ENCODE assay signal across 11 mouse cellular contexts in the genomic region with DNA sequence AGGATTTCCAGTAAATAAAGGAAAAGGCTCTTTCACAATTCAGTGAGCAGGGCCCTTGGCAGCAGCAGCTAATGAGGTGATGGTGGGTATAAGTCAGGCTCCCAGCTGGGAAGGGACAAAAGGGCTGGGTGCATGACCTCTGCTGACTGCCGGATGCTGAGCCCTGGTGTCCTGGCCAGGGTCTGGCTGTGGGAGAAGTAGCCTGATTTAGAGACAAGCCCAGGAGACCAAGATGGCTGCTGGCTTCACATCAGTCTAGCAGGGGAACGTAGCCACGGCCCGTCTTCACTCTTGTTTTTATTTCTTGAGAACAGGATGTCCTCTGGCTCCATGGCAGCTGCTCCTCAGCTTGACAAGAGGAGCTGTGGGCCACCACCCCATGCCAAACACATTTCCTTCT. TPM values are rescaled to one million over a fixed set of nuclear protein-coding genes. Genes with fewer than 3 reads are reported as not detected.
A peak's percentile ranks its signal among the peaks of the same experiment; 100 is the strongest.
DNase-seq lines count a peak whose midpoint lies in the region; ATAC-seq and TF ChIP-seq lines count a peak whose summit lies in the region.
"Had no signal": no experiment of that assay in that cellular context is flagged by ENCODE, and none has a peak within 500 bp of the region (broad histone marks: within the 10 kb centered on the region; RNA-seq: fewer than 3 reads in every experiment).

No protein-coding gene starts in this region.

- peak; percentile 12 for ATAC-seq in lung, embryonic 14.5 days (ENCODE audit: insufficient read depth)
- ATAC-seq: midbrain, embryonic 15.5 days had no signal

- H3K27me3 ChIP-seq in lung, embryonic 14.5 days (ENCODE audit: insufficient read depth, low read length) = peaks cover 4% of the 10 kb centered on the region; the same call in 1 of the 2 replicates

- no peak for TF ChIP-seq CTCF in lung, embryonic 14.5 days (IDR thresholded peaks at IDR 0.05; ENCODE audit: low read depth)
- no peak for TF ChIP-seq CTCF in left cerebral cortex, adult 2 months (IDR thresholded peaks at IDR 0.05)

- no peak overlapping the region for H3K9ac ChIP-seq in lung, embryonic 14.5 days
- H3K9ac ChIP-seq: heart, embryonic 15.5 days; midbrain, embryonic 15.5 days had no signal

- intact Hi-C loops in left cerebral cortex, adult 2 months (cut with DNase I) = loop anchor here (5.0 to 10.0 kb wide), 2 partner anchors 326 to 518 kb away; no protein-coding TSS in a partner anchor

- WGBS in lung, embryonic 14.5 days = 22% methylated on average over 4 of the region's 4 CpGs

- peak; percentile 48 for DNase-seq in retina, postnatal 1 day
- DNase-seq in retina, embryonic 14.5 days (ENCODE audit: low spot score) = no peak
- DNase-seq in heart, postnatal 4 days = peak; percentile 10
- peak; percentile 88 for DNase-seq in lung, embryonic 14.5 days
- no peak for DNase-seq in left cerebral cortex, adult 2 months (ENCODE audit: extremely low spot score in 1 of 2, low spot score in 2 of 2)
- DNase-seq in urinary bladder, postnatal 14 days (ENCODE audit: low spot score) = no peak
- no peak for DNase-seq in layer of hippocampus, postnatal 14 days (ENCODE audit: low spot score in 2 of 2)
- DNase-seq: liver had no signal

- no peak overlapping the region for H3K4me3 ChIP-seq in lung, embryonic 14.5 days (ENCODE audit: low read depth, low read length)
- no peak overlapping the region for H3K4me3 ChIP-seq in left cerebral cortex, adult 2 months
- H3K4me3 ChIP-seq: heart, embryonic 15.5 days; midbrain, embryonic 15.5 days had no signal

- no peaks in the 10 kb centered on the region for H3K9me3 ChIP-seq in lung, embryonic 14.5 days (ENCODE audit: low read depth, low read length)
- H3K9me3 ChIP-seq: heart, embryonic 15.5 days; midbrain, embryonic 15.5 days had no signal

- peak overlapping the region; percentile 99 for H3K27ac ChIP-seq in lung, embryonic 14.5 days (ENCODE audit: low read depth)
- no peak overlapping the region for H3K27ac ChIP-seq in left cerebral cortex, adult 2 months
- H3K27ac ChIP-seq: heart, embryonic 15.5 days; midbrain, embryonic 15.5 days had no signal

- H3K36me3 ChIP-seq in lung, embryonic 14.5 days (ENCODE audit: insufficient read depth) = peaks cover 17% of the 10 kb centered on the region
- H3K36me3 ChIP-seq: G1E; heart, embryonic 15.5 days; midbrain, embryonic 15.5 days had no signal

- peak overlapping the region; percentile 6 for H3K4me2 ChIP-seq in lung, embryonic 14.5 days
- H3K4me2 ChIP-seq: heart, embryonic 15.5 days; midbrain, embryonic 15.5 days had no signal

- H3K4me1 ChIP-seq in lung, embryonic 14.5 days (ENCODE audit: insufficient read depth) = peaks cover 7% of the 10 kb centered on the region; the same call in 1 of the 2 replicates

RNA-seq across cellular contexts. Expression of a gene that starts 3.6 kb away (rescaled TPM):
- not detected for total RNA-seq in heart, postnatal 4 days (2021)
- polyA plus RNA-seq in lung, embryonic 14.5 days (2014; fragmentation: Nextera tagmentation; extraction: Ambion mirVana) = not detected in 2 replicates
- total RNA-seq in left cerebral cortex, adult 2 months (2021) = not detected
- not detected for total RNA-seq in layer of hippocampus, postnatal 14 days (2021)
- total RNA-seq: G1E had no signal
- polyA plus RNA-seq: G1E; heart, embryonic 15.5 days; midbrain, embryonic 15.5 days had no signal

RNA-seq across cellular contexts. Expression of a gene that starts 14.2 kb away (rescaled TPM):
- total RNA-seq in heart, postnatal 4 days (2021) = 10 to 100 TPM; 11.3 to 11.5 TPM
- polyA plus RNA-seq in lung, embryonic 14.5 days (2014; fragmentation: Nextera tagmentation; extraction: Ambion mirVana) = 61.4 and 67.5 TPM in 2 replicates
- total RNA-seq in left cerebral cortex, adult 2 months (2021) = 1 to 10 TPM; 1.9 to 2.0 TPM
- total RNA-seq in layer of hippocampus, postnatal 14 days (2021) = 1 to 10 TPM; 2.7 to 3.3 TPM

RNA-seq across cellular contexts. Expression of a gene that starts 39.7 kb away (rescaled TPM):
- total RNA-seq in heart, postnatal 4 days (2021) = under 1 TPM in 1 of 2 experiments, not detected in 1; 0.09 TPM
- polyA plus RNA-seq in lung, embryonic 14.5 days (2014; fragmentation: Nextera tagmentation; extraction: Ambion mirVana) = 67.9 and 73.4 TPM in 2 replicates
- total RNA-seq in left cerebral cortex, adult 2 months (2021) = under 1 TPM in 1 of 2 experiments, not detected in 1; 0.19 TPM
- under 1 TPM; 0.24 to 0.53 TPM for total RNA-seq in layer of hippocampus, postnatal 14 days (2021)
- total RNA-seq: G1E had no signal
- polyA plus RNA-seq: G1E had no signal

Comparison
In these comparisons a context has a peak if more than half of its experiments do, and no peak if none do; other contexts are left out.
1. DNase-seq: peak in retina, postnatal 1 day (single experiment), heart, postnatal 4 days (single experiment) and lung, embryonic 14.5 days (single experiment); none in retina, embryonic 14.5 days (single experiment), left cerebral cortex, adult 2 months (0 of 2), urinary bladder, postnatal 14 days (single experiment) and layer of hippocampus, postnatal 14 days (0 of 2).